Mouse (Mus musculus): Measurements from ENCODE around the gene Vgll4. TPM values are rescaled to one million over a fixed set of nuclear protein-coding genes. Genes with fewer than 3 reads are reported as not detected.
A peak's percentile ranks its signal among the peaks of the same experiment; 100 is the strongest.

Vgll4 gene
- polyA plus RNA-seq, 1 experiment from 2014 or later = 10.0 TPM

DNA sequence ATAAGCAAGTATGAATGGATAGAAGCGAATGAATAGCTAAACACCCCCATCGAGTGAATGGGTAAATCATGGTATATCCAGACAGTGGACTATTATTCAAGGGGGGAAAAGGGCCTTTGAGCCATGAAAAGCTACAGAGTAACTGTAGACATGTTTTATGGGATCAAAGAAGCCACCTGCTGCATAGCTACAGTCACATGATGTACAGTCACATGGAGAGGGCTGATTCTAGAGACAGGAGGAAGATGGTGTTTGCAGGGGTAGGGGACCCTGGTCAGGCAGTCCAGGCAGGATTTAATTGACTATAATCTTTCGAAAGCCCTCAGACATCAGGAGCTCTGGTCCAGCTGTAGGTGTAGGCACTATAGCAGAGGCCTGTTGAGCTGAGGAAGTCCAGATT is 133.4 kb downstream of the Vgll4 start:
- no peak overlapping the region for H3K27ac ChIP-seq (ENCODE audit: low read length)
- no peak overlapping the region for H3K9ac ChIP-seq (ENCODE audit: low read depth, low read length)
- 68% methylated on average over 3 of the region's 3 CpGs for WGBS (ENCODE audit: insufficient replicate concordance)
- no peak for ATAC-seq (ENCODE audit: low read depth)
- no peak overlapping the region for H3K4me3 ChIP-seq (ENCODE audit: low read depth, low read length)
- H3K36me3 ChIP-seq (ENCODE audit: control insufficient read depth, insufficient read depth) = no peaks in the 10 kb centered on the region
- H3K27me3 ChIP-seq (ENCODE audit: control insufficient read depth, insufficient read depth, low read depth, low read length) = no peaks in the 10 kb centered on the region
- no peaks in the 10 kb centered on the region for H3K9me3 ChIP-seq (replicated peaks; ENCODE audit: control insufficient read depth, low read length)
- no peak overlapping the region for H3K4me2 ChIP-seq (ENCODE audit: low read depth, low read length)
- peaks cover 3% of the 10 kb centered on the region; the same call in 1 of the 2 replicates for H3K4me1 ChIP-seq (ENCODE audit: control insufficient read depth, low read depth, low read length)

DNA sequence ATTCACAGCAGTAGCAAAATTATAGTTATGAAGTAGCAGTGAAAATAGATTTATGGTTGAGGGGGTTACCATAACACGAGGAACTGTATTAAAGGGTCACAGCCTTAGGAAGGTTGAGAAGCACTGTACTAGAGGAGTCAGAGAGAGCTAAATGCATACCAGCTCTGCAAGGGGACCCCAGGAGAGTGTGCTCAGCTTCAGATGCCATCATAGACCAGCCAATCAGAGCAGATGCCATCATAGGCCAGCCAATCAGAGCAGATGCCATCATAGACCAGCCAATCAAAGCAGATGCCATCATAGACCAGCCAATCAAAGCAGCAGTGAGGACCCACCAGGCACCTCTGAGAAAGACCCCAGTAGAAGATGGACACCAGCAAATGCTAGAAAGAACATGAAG is 134.0 kb downstream of the Vgll4 start:
- H3K27me3 ChIP-seq (ENCODE audit: control insufficient read depth, insufficient read depth, low read depth, low read length) = no peaks in the 10 kb centered on the region
- WGBS (ENCODE audit: insufficient replicate concordance) = 62% methylated on average over 1 of the region's 1 CpGs

DNA sequence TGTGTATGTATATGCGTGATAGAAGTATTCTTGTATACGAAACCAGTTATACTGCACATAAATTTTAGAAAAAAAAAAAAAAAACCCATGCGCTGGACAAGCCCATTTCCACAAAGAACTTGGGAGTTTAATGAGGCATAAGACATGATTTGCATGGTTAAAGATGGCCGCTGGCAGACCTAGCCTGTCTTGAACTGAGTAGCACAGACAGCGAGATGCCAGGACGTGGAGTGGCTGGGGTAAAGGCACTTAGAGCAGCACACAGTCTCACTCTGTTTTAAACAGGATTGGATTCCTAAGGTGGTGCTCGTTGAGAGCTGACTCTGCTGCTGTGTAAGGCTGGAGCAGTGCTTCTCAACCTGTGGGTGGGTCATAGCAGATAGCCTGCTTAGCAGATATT is 134.4 kb downstream of the Vgll4 start:
- H3K27me3 ChIP-seq (ENCODE audit: control insufficient read depth, insufficient read depth, low read depth, low read length) = no peaks in the 10 kb centered on the region
- no peaks in the 10 kb centered on the region for H3K36me3 ChIP-seq (ENCODE audit: control insufficient read depth, insufficient read depth)
- peaks cover 3% of the 10 kb centered on the region; the same call in 1 of the 2 replicates for H3K4me1 ChIP-seq (ENCODE audit: control insufficient read depth, low read depth, low read length)
- H3K9me3 ChIP-seq (replicated peaks; ENCODE audit: control insufficient read depth, low read length) = no peaks in the 10 kb centered on the region
- H3K4me3 ChIP-seq (ENCODE audit: low read depth, low read length) = no peak overlapping the region
- H3K9ac ChIP-seq (ENCODE audit: low read depth, low read length) = no peak overlapping the region
- 71% methylated on average over 7 of the region's 7 CpGs for WGBS (ENCODE audit: insufficient replicate concordance)
- H3K4me2 ChIP-seq (ENCODE audit: low read depth, low read length) = no peak overlapping the region
- H3K27ac ChIP-seq (ENCODE audit: low read length) = no peak overlapping the region
- no peak for ATAC-seq (ENCODE audit: low read depth)

More for the DNA sequence above, 134.0 kb downstream of the Vgll4 start:
- Histone ChIP-seq H3K9me3 (replicated peaks; ENCODE audit: control insufficient read depth, low read length) (no peaks in the 10 kb centered on the region), H3K4me3 (ENCODE audit: low read depth, low read length) (no peak overlapping the region), H3K4me2 (ENCODE audit: low read depth, low read length) (no peak overlapping the region), H3K27ac (ENCODE audit: low read length) (no peak overlapping the region), H3K36me3 (ENCODE audit: control insufficient read depth, insufficient read depth) (no peaks in the 10 kb centered on the region), H3K4me1 (ENCODE audit: control insufficient read depth, low read depth, low read length) (peaks cover 3% of the 10 kb centered on the region; the same call in 1 of the 2 replicates), H3K9ac (ENCODE audit: low read depth, low read length) (no peak overlapping the region)
- ATAC-seq (ENCODE audit: low read depth) = no peak

DNA sequence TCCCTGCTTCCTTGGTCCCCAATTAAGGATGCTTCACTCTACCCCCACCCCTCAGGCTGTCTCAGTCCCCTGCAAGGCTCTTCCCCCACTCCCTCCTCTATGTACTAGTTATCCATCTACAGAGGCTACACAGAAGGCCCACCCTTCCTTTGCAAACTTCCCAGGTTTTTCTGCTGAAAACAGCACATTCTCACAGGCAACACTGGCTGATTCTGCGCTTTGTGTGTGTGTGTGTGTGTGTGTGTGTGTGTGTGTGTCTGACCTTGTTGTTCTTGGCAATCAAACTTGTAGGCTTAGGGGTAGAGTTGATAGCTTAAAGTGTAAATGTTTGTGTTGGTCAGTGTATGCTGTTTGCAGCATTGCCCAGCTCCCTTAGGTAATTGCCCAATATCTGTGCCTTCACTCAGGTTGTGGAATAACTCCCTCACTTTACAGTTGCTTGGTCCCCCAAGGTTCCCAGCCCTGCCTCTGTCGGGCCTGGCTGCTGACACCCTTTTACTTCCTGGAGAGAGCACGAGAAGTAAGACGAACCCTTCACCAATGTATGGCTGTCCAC is 135.9 kb downstream of the Vgll4 start:
- no peak overlapping the region for H3K27ac ChIP-seq (ENCODE audit: low read length)

DNA sequence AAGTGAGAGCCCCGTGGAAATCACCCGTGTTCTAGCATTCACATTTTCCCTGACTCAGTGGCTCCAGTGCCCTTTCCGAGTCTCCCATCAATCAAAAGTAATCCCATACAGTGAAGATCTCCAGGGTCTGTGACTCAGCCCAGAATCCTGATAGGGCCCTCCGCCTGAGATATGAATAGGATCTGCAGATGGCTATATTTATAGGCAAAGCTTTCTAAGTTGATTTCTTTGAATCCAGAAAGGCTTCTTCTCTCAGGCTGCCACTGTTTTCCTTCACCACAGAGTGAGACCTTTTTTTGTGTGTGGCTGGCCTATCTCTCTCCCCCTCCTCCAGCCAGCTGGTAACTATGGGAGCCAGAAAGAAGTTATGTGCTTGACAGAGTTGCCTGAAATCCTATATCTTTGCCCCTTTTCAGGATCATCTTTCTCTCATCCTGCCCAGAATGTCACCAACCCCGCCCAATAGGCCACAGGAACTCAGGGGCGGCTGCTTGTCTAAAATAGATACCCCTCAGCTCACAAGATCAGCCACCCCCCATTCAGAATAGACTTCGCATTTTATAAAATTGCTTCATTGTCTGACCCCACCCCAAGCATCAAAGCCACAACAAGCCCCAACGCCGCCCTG is 136.6 kb downstream of the Vgll4 start:
- Histone ChIP-seq H3K36me3 (ENCODE audit: control insufficient read depth, insufficient read depth) (no peaks in the 10 kb centered on the region), H3K4me3 (ENCODE audit: low read depth, low read length) (no peak overlapping the region), H3K27ac (ENCODE audit: low read length) (no peak overlapping the region), H3K4me2 (ENCODE audit: low read depth, low read length) (no peak overlapping the region), H3K9me3 (replicated peaks; ENCODE audit: control insufficient read depth, low read length) (no peaks in the 10 kb centered on the region), H3K27me3 (ENCODE audit: control insufficient read depth, insufficient read depth, low read depth, low read length) (no peaks in the 10 kb centered on the region), H3K9ac (ENCODE audit: low read depth, low read length) (no peak overlapping the region), H3K4me1 (ENCODE audit: control insufficient read depth, low read depth, low read length) (peaks cover 3% of the 10 kb centered on the region; the same call in 1 of the 2 replicates)
- no peak for ATAC-seq (ENCODE audit: low read depth)
- WGBS (ENCODE audit: insufficient replicate concordance) = 53% methylated on average over 9 of the region's 9 CpGs

More for the DNA sequence above, 135.9 kb downstream of the Vgll4 start:
- 60% methylated on average over 4 of the region's 4 CpGs for WGBS (ENCODE audit: insufficient replicate concordance)
- Histone ChIP-seq H3K4me3 (ENCODE audit: low read depth, low read length) (no peak overlapping the region), H3K36me3 (ENCODE audit: control insufficient read depth, insufficient read depth) (no peaks in the 10 kb centered on the region), H3K4me1 (ENCODE audit: control insufficient read depth, low read depth, low read length) (peaks cover 3% of the 10 kb centered on the region; the same call in 1 of the 2 replicates), H3K4me2 (ENCODE audit: low read depth, low read length) (no peak overlapping the region), H3K27me3 (ENCODE audit: control insufficient read depth, insufficient read depth, low read depth, low read length) (no peaks in the 10 kb centered on the region), H3K9me3 (replicated peaks; ENCODE audit: control insufficient read depth, low read length) (no peaks in the 10 kb centered on the region), H3K9ac (ENCODE audit: low read depth, low read length) (no peak overlapping the region)
- ATAC-seq (ENCODE audit: low read depth) = peak; percentile 75

DNA sequence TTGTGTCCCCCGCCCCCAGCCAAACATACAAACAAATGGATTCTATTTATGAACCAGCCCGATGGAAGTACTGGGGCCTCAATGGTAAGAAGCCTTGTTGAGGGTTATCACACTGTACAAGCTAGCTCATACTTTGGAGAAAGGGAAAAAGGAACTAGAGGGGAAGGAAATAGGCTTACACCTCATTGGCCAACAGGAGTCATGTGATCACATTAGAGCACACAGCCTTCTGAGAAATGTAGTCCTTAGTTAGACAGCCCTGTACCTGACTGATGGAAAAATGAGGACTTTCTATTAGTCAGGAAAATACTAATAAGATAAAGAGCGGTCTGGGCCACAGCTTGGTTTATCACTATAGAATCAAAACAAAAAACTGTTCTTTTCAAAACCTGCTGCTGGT is 138.0 kb downstream of the Vgll4 start:
- no peak overlapping the region for H3K4me2 ChIP-seq (ENCODE audit: low read depth, low read length)
- no peaks in the 10 kb centered on the region for H3K27me3 ChIP-seq (ENCODE audit: control insufficient read depth, insufficient read depth, low read depth, low read length)
- peaks cover 3% of the 10 kb centered on the region; the same call in 1 of the 2 replicates for H3K4me1 ChIP-seq (ENCODE audit: control insufficient read depth, low read depth, low read length)
- H3K9ac ChIP-seq (ENCODE audit: low read depth, low read length) = no peak overlapping the region
- ATAC-seq (ENCODE audit: low read depth) = no peak
- no peaks in the 10 kb centered on the region for H3K36me3 ChIP-seq (ENCODE audit: control insufficient read depth, insufficient read depth)
- H3K9me3 ChIP-seq (replicated peaks; ENCODE audit: control insufficient read depth, low read length) = no peaks in the 10 kb centered on the region
- 48% methylated on average over 3 of the region's 3 CpGs for WGBS (ENCODE audit: insufficient replicate concordance)
- H3K27ac ChIP-seq (ENCODE audit: low read length) = no peak overlapping the region
- no peak overlapping the region for H3K4me3 ChIP-seq (ENCODE audit: low read depth, low read length)

DNA sequence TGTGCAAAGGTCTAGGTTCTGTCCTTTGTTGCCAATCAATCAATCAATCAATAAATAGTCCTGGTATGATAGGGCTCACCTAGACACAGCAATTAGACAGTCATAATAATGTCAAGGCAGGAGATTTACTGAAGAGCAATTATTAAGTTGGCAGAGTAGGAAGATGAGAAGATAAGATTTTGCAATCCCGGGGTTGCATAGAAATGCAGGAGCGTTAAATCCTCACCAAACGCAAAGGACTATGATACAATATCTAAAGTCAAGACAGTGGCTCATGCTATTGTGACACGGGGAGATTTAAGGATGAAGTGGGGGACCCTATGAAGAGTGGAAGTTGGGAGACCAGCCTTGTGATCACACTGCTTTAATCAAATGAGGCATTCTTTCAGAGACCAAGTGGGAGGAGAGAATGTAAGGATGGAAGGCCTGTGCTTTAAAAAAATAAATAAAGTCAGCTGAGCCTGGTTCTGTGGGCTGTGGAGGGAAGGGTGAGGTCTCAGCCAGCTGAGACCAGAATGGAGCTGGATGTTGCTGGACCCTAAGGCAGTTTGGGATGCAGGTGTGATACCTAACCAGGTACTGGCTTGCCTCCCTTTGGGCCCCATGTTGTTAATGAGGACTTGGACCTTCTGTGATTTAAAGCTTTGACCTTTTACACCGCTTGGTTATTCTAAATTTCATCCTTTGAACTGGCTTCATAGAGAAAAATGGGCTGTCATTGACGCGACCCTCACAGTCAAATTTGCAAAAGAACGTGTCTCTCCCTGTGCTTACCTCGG is 139.9 kb downstream of the Vgll4 start:
- WGBS (ENCODE audit: insufficient replicate concordance) = 73% methylated on average over 9 of the region's 9 CpGs
- H3K4me1 ChIP-seq (ENCODE audit: control insufficient read depth, low read depth, low read length) = peaks cover 3% of the 10 kb centered on the region; the same call in 1 of the 2 replicates
- H3K9ac ChIP-seq (ENCODE audit: low read depth, low read length) = no peak overlapping the region
- no peak overlapping the region for H3K4me3 ChIP-seq (ENCODE audit: low read depth, low read length)
- ATAC-seq (ENCODE audit: low read depth) = no peak
- H3K27me3 ChIP-seq (ENCODE audit: control insufficient read depth, insufficient read depth, low read depth, low read length) = no peaks in the 10 kb centered on the region
- no peak overlapping the region for H3K4me2 ChIP-seq (ENCODE audit: low read depth, low read length)
- no peaks in the 10 kb centered on the region for H3K9me3 ChIP-seq (replicated peaks; ENCODE audit: control insufficient read depth, low read length)
- no peaks in the 10 kb centered on the region for H3K36me3 ChIP-seq (ENCODE audit: control insufficient read depth, insufficient read depth)
- H3K27ac ChIP-seq (ENCODE audit: low read length) = no peak overlapping the region

DNA sequence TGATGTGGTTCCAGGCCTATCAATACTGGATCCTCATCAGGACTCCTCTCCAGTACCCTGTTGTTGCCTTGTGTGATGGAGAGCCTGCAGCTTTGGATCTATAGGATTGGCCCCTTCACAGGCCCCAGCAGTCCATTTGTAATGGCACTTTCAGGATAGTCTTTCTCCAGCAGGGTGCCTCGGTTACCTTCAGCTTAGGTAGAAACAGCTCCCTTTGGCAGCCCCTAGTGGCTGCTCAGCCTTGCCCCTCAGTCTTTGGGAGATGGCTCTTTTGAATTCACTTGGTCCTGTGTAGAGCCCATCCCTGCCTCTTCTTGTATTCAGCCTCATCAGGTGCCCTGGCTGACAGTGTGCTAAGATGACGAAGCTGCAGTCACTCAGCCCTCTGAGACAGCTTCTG is 142.9 kb downstream of the Vgll4 start:
- H3K4me3 ChIP-seq (ENCODE audit: low read depth, low read length) = no peak overlapping the region
- no peaks in the 10 kb centered on the region for H3K36me3 ChIP-seq (ENCODE audit: control insufficient read depth, insufficient read depth)
- H3K27me3 ChIP-seq (ENCODE audit: control insufficient read depth, insufficient read depth, low read depth, low read length) = no peaks in the 10 kb centered on the region
- no peak overlapping the region for H3K9ac ChIP-seq (ENCODE audit: low read depth, low read length)
- no peak for ATAC-seq (ENCODE audit: low read depth)
- H3K4me1 ChIP-seq (ENCODE audit: control insufficient read depth, low read depth, low read length) = no peaks in the 10 kb centered on the region
- no peak overlapping the region for H3K4me2 ChIP-seq (ENCODE audit: low read depth, low read length)
- H3K27ac ChIP-seq (ENCODE audit: low read length) = no peak overlapping the region
- 55% methylated on average over 2 of the region's 2 CpGs for WGBS (ENCODE audit: insufficient replicate concordance)
- no peaks in the 10 kb centered on the region for H3K9me3 ChIP-seq (replicated peaks; ENCODE audit: control insufficient read depth, low read length)

DNA sequence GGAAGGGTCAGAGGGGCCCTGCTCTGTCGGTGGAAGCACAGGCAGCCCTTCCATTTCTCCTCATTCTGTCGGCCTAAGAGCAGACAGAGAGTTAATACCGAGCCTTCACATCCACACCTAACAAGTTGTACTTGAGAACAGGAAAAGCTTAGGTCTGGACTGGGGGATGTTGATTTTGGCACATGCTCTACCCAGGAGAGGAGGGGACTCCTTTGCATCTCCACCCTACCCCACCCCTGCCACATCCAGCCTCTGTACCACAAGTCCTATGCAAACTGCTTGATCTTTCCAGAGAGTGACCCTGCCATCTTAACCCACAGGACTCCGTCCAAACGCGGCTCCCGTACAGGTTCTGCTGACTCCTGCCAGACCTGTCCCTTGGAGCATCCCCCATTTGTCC is 148.1 kb downstream of the Vgll4 start:
- WGBS (ENCODE audit: insufficient replicate concordance) = 79% methylated on average over 7 of the region's 7 CpGs
- Histone ChIP-seq H3K27me3 (ENCODE audit: control insufficient read depth, insufficient read depth, low read depth, low read length) (no peaks in the 10 kb centered on the region), H3K4me1 (ENCODE audit: control insufficient read depth, low read depth, low read length) (no peaks in the 10 kb centered on the region; the same call in 1 of the 2 replicates), H3K4me2 (ENCODE audit: low read depth, low read length) (no peak overlapping the region), H3K9ac (ENCODE audit: low read depth, low read length) (no peak overlapping the region), H3K36me3 (ENCODE audit: control insufficient read depth, insufficient read depth) (no peaks in the 10 kb centered on the region), H3K4me3 (ENCODE audit: low read depth, low read length) (no peak overlapping the region), H3K27ac (ENCODE audit: low read length) (no peak overlapping the region), H3K9me3 (replicated peaks; ENCODE audit: control insufficient read depth, low read length) (no peaks in the 10 kb centered on the region)
- ATAC-seq (ENCODE audit: low read depth) = no peak
